Mouse (Mus musculus): ENCODE results near the gene Etl4. TPM values are rescaled to one million over a fixed set of nuclear protein-coding genes. Genes with fewer than 3 reads are reported as not detected.
A peak's percentile ranks its signal among the peaks of the same experiment; 100 is the strongest.
"Not testable (repeated sequence)": the region's sequence is repeated elsewhere in the genome, so short reads cannot be mapped to it uniquely, and the experiment has no call there.

Etl4 gene
- polyA plus RNA-seq, 1 experiment: 45.6 TPM

DNA sequence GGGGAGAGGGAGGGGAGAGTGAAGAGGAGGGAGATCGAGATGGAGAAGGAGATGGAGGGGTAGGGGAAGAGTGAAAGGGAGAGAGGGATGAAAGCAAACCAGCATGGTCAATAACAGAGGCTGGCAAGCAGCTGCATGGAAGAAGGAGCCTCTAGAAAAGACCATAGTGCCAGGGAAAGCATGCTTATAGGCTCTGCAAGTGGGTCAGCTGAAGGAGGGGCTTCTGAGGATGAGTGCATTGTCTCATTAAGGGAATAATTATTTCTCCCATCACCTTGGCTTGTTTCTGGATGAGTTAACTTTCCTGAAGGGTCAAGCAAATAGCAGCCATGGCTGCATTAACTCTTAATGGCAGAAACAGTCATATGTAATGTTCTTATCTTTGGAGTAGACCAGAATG lies 228.8 kb downstream of the Etl4 start:
- TF ChIP-seq POLR2A (IDR thresholded peaks at IDR 0.05; ENCODE audit: borderline replicate concordance, extremely low read depth, low read depth, low read length): no peak
- no peak for TF ChIP-seq CTCF (IDR thresholded peaks at IDR 0.05; ENCODE audit: insufficient read depth, low read length)
- 50% methylated on average over 1 of the region's 1 CpGs for WGBS
- H3K4me1 ChIP-seq (ENCODE audit: control insufficient read depth, insufficient read depth, low read length): no peaks in the 10 kb centered on the region
- H3K4me3 ChIP-seq (replicated peaks; ENCODE audit: extremely low read depth, low read depth, low read length): no peak overlapping the region
- no peak for DNase-seq

DNA sequence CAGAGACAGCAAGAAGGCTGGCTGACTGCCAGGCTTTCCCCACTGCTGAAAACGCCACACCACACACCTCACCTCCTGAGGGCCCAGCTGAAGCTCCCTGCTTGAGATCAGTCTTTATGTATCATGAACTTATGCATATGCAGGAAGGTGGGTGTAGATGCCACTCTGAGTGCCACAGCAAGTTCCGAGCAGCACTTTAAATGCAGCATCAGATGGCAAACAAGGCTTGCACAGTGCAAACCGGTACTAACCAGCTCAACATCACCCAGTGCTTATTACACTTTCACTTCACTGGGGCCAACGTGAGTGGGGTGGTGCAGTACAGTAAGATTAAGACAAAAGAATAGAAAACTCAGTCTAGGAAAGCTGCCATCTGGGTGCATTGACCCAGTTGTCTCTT lies 235.8 kb downstream of the Etl4 start:
- no peak for TF ChIP-seq CTCF (IDR thresholded peaks at IDR 0.05; ENCODE audit: insufficient read depth, low read length)
- TF ChIP-seq POLR2A (IDR thresholded peaks at IDR 0.05; ENCODE audit: borderline replicate concordance, extremely low read depth, low read depth, low read length): no peak
- Histone ChIP-seq H3K4me1 (ENCODE audit: control insufficient read depth, insufficient read depth, low read length) (no peaks in the 10 kb centered on the region), H3K4me3 (replicated peaks; ENCODE audit: extremely low read depth, low read depth, low read length) (no peak overlapping the region)
- 56% methylated on average over 4 of the region's 4 CpGs for WGBS
- DNase-seq: no peak

DNA sequence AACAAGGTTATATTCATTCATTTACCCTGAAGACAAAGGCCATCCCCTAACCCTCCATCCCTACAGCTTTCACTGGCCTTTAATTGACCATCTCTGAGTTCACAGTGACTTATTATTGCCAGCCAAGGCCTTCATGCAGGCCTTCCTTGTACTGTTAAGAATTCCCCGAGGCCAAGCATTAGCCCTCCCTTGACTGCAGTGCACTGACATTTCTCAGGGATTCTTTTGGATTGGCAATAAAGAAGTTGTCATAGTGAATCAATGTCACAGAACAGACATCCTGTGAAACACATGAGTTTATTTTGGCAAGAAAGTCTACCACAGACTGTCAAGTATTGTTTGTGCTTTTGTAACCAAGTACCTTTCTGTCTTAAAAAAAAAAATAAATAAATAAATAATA lies 257.5 kb downstream of the Etl4 start:
- WGBS: 65% methylated on average over 1 of the region's 1 CpGs
- Histone ChIP-seq H3K4me3 (replicated peaks; ENCODE audit: extremely low read depth, low read depth, low read length) (no peak overlapping the region), H3K4me1 (ENCODE audit: control insufficient read depth, insufficient read depth, low read length) (no peaks in the 10 kb centered on the region)
- no peak for DNase-seq
- TF ChIP-seq POLR2A (IDR thresholded peaks at IDR 0.05; ENCODE audit: borderline replicate concordance, extremely low read depth, low read depth, low read length): no peak
- TF ChIP-seq CTCF (IDR thresholded peaks at IDR 0.05; ENCODE audit: insufficient read depth, low read length): no peak

DNA sequence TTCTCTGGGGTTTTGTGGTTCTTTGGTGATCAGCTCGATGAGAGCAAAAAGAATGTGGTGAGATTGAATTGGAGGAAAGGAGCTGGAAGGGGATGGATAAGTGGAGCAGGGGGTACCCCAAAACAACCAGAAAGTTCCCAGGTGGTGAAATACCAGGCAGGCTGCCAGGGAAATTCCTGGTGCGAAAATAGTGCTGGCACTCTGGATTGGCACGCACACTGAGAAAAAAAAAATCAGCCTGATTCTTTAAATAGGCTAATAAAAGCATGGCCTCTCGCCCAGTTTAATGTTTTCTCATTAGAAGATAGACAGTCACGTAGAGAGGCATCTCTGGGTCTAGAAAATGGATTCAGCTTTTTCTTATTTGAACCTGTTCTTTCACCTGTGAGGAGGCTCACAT lies 258.0 kb downstream of the Etl4 start:
- 38% methylated on average over 5 of the region's 5 CpGs for WGBS
- DNase-seq: peak; percentile 11
- no peaks in the 10 kb centered on the region for H3K4me1 ChIP-seq (ENCODE audit: control insufficient read depth, insufficient read depth, low read length)
- H3K4me3 ChIP-seq (replicated peaks; ENCODE audit: extremely low read depth, low read depth, low read length): no peak overlapping the region
- TF ChIP-seq CTCF (IDR thresholded peaks at IDR 0.05; ENCODE audit: insufficient read depth, low read length) (no peak), POLR2A (IDR thresholded peaks at IDR 0.05; ENCODE audit: borderline replicate concordance, extremely low read depth, low read depth, low read length) (no peak)

DNA sequence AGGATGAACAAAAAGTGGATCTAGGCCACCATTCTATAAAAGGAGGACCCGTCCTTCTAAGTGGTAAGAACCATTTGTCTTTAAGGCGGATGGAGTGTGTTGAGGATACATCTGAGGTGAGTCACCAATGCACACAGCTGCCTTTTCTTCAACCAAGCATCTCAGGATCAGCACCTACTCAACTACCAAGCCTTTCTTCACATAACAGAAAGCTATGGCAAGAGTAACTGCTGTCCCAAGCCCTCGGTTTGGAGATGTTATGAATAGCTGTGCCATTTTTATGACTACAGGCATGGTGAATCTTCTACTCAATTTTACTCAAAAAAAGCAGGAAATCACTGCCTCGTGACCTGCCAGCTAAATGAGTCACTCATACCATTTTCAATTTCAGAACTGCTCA lies 258.6 kb downstream of the Etl4 start:
- WGBS: 81% methylated on average over 4 of the region's 4 CpGs
- TF ChIP-seq POLR2A (IDR thresholded peaks at IDR 0.05; ENCODE audit: borderline replicate concordance, extremely low read depth, low read depth, low read length): no peak
- no peak for TF ChIP-seq CTCF (IDR thresholded peaks at IDR 0.05; ENCODE audit: insufficient read depth, low read length)
- no peak for DNase-seq
- Histone ChIP-seq H3K4me1 (ENCODE audit: control insufficient read depth, insufficient read depth, low read length) (no peaks in the 10 kb centered on the region), H3K4me3 (replicated peaks; ENCODE audit: extremely low read depth, low read depth, low read length) (no peak overlapping the region)

DNA sequence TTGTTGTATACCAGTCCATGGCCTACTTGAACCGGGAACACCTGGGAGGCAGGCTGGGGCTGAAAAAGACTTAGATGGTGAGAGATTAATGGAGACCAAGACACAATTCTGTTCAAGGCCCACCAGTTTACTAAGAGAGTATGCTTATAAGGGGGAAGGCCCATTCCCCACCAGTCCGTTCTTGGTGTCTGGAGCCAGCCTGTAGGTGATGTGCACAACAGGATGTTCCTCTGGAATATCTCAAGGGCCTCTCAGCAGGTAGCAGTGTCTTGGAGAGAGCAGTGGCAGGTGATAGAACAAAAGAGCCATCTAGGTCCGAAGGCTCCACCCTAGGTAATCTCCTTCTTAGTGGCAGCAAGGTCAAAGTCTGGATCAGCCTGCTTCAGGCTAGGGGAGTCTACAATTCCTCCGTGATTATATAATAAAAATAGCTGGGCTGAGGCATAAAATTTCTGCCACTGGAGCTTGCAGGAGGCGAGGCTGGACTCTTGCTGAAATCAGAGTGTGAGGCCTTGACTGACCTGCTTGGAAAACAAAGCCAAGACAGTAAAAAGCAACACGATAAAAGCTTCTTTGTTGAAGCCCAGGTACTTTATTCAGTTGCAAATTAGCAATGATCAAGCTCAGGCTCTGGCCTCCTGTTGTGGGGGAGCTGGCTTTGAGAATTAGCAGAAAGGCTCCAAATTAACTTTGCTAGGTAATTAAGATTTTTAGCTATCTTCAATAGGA lies 267.0 kb downstream of the Etl4 start:
- WGBS: 77% methylated on average over 6 of the region's 6 CpGs
- not testable (repeated sequence) for DNase-seq; H3K4me1 ChIP-seq (ENCODE audit: control insufficient read depth, insufficient read depth, low read length); H3K4me3 ChIP-seq (replicated peaks; ENCODE audit: extremely low read depth, low read depth, low read length)

DNA sequence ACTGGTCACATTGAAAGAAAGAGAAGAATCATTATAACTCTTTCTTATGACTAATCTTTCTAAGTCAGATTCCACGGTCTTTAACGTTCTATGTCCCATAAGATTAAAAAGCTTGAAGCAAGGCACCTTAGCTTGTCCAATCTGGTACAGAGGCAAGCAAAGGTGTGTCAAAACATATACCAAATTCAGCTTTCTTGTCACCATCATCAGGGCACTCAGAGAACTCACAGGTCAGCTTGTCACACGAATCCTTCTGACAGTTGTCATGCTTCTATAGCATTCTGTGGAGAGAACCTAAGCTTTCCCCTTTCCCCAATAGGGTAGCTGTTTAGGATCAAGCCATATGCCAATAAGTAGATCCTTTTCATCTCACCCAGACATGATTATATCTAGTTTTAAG lies 267.7 kb downstream of the Etl4 start:
- not testable (repeated sequence) for DNase-seq; H3K4me3 ChIP-seq (replicated peaks; ENCODE audit: extremely low read depth, low read depth, low read length); H3K4me1 ChIP-seq (ENCODE audit: control insufficient read depth, insufficient read depth, low read length)
- WGBS: 88% methylated on average over 3 of the region's 3 CpGs

DNA sequence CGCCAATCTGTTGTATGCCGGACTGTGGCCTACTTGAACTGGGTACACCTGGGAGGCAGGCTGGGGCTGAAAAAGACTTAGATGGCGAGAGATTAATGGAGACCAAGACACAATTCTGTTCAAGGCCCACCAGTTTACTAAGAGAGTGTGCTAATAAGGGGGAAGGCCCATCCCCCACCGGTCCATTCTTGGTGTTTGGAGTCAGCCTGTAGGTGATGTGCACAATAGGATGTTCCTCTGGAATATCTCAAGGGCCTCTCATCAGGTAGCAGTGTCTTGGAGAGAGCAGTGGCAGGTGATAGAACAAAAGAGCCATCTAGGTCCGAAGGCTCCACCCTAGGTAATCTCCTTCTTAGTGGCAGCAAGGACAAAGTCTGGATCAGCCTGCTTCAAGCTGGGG lies 271.0 kb downstream of the Etl4 start:
- 88% methylated on average over 5 of the region's 5 CpGs for WGBS

DNA sequence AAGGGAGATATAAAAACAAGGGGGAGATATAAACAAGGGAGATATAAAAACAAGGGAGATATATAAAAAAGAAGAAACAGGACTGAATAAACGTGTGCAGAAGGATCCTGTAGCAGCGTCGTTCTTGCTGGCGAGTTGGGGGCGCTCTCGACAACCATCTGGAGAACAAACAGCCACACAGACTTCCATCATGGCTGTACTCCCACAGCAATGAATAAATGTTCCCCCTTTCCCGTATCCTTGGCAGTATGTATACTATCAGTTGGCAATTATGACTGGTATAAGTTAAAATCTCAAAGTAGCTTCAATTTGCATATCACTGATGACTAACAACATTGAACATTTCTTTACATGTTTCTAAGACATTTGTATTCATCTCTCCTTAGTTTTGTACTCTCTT lies 277.6 kb downstream of the Etl4 start:
- 82% methylated on average over 7 of the region's 7 CpGs for WGBS
- H3K4me3 ChIP-seq (replicated peaks; ENCODE audit: extremely low read depth, low read depth, low read length); DNase-seq; H3K4me1 ChIP-seq (ENCODE audit: control insufficient read depth, insufficient read depth, low read length): not testable (repeated sequence)

More for the DNA sequence above, 271.0 kb downstream of the Etl4 start:
- not testable (repeated sequence) for H3K4me1 ChIP-seq (ENCODE audit: control insufficient read depth, insufficient read depth, low read length); H3K4me3 ChIP-seq (replicated peaks; ENCODE audit: extremely low read depth, low read depth, low read length); DNase-seq

DNA sequence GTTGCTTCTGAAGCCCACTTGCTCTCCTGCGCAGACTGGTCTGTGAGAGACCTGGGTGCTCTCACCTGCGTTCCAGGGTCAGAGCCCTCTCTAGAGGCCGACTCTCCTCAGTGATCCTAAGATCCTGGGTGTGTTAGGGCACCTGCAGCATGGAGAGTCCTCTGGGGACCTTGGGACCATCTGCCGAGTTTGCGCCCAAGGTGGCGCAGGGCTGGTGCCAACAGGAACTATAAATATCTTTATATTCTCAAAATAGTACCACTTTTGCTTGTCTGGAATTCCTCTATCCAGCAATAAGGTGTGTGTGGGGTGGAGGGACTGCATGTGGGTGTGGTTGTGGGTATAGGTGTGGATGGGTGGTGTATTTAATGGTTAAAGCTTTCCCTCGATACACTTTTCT lies 293.4 kb downstream of the Etl4 start:
- 87% methylated on average over 7 of the region's 7 CpGs for WGBS
- no peak for DNase-seq
- TF ChIP-seq POLR2A (IDR thresholded peaks at IDR 0.05; ENCODE audit: borderline replicate concordance, extremely low read depth, low read depth, low read length) (no peak), CTCF (IDR thresholded peaks at IDR 0.05; ENCODE audit: insufficient read depth, low read length) (no peak)
- Histone ChIP-seq H3K4me3 (replicated peaks; ENCODE audit: extremely low read depth, low read depth, low read length) (no peak overlapping the region), H3K4me1 (ENCODE audit: control insufficient read depth, insufficient read depth, low read length) (no peaks in the 10 kb centered on the region)

DNA sequence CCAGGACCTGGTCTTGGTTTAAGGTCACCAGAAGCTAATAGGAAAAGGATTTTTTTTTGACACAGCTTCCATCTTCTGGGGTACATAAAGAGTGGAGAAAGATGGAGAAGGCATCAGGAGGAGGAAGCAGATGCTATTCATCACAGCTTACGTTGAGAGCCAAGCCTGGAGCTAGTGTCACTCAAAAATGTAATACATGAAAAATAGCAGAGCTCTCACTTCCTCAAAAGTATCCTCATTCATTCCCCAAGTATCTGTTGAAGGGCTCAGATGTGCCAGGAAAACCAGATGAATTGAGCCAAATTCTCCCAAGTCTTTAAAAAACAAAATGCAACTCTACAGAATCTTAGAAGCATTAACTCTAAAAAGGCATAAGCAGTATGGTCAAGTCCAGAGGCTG lies 297.1 kb downstream of the Etl4 start:
- TF ChIP-seq CTCF (IDR thresholded peaks at IDR 0.05; ENCODE audit: insufficient read depth, low read length) (no peak), POLR2A (IDR thresholded peaks at IDR 0.05; ENCODE audit: borderline replicate concordance, extremely low read depth, low read depth, low read length) (no peak)
- Histone ChIP-seq H3K4me1 (ENCODE audit: control insufficient read depth, insufficient read depth, low read length) (no peaks in the 10 kb centered on the region), H3K4me3 (replicated peaks; ENCODE audit: extremely low read depth, low read depth, low read length) (no peak overlapping the region)
- 41% methylated on average over 1 of the region's 1 CpGs for WGBS
- DNase-seq: no peak

Measured in lung, adult 2 months (tissue).